Mouse (Mus musculus) c-Kit-positive CD71-negative TER-119-negative erythroid progenitor cells, embryonic 14.5 days (primary cell): ENCODE measurements around the gene Bclaf1.

ENCODE experiments used
- DNase-seq: peaks from one replicate; pipeline ENCODE4 v3.0.0-alpha.2; 2013; ENCODE audit warnings: low read depth

Gene Bclaf1

DNA sequence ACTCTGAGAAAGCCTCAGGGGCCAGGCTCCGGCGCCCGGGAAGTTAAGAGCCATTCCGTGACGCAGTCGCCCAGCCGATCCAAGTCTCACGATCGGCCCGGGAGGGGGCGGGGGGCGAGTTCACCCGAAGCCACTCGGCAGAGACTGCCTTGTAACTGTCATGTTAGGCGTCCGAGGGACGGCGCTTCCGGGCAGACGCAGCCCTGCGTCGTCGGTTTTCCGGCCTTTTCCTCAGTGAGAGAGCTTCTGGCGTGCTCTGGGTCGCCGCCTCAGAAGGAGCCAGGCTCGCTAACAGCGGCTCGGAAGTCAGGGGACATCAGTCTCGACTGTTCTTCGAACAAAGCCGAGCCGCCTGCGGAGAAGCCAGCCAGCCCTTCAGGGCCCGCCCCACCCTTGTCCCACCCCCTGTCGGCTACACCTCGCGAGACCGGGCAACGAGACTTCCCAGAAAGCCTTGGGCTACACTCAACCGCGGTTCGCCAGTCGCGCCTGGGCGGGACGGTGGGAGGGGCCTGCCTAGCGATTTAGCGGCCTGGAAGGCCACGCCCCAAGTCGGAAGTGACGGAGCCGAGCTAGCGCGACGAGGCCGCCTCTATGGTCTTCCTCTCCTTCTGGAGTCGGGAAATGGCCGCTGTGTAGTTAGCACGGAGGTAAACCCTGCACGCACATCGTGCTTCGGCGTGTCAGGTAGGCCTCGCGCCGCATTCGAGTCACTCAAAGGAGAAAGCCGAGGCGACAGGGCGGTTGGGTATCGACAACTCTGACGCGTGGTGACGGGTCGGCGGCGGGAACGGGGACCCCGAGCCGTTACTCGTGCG lies at the start of gene Bclaf1:
Bclaf1 (plus strand) TSS at position 552 of the 818 bp plus-strand sequence.
- DNase-seq, result peak; percentile 99

DNA sequence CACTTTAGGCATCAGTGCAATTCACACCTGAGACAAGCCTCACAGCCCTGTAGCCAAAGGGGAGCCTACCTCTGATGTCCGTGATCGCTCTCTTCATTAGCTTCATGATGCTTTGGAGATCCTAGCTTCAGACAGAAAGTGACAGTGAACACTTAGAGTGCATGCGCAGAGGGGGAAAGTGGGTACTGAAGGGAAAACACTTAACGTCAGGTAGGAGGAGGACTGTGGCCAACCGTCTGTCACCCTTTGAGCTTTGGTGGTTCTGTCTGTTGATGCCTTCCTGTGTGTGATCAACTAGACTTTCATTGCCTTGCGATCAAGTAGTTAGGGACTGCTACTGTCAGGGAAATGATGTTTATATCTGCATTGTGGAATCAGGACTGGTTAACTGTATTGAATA lies 49.4 kb upstream of the Bclaf1 start:
- DNase-seq, result no peak

DNA sequence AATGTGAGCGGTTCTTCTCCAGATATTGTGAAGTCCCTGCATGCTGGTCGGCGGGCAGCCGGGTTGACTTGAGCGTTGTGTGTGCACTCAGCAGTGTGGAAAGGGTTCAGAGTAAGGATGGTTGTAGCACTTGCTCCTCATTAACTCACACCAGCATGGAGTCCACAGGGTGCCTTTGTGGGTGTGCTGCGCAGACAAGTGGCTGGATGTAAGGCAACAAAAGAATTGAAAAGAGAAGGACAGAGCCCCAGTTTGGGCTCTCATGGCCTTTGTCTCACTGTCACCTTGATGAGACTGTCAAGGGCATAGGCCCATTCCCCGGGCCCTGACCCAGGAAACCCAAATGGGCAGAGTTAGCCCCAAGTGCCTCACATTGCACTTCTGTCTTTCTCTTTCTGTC lies 47.8 kb upstream of the Bclaf1 start:
- DNase-seq, result no peak

DNA sequence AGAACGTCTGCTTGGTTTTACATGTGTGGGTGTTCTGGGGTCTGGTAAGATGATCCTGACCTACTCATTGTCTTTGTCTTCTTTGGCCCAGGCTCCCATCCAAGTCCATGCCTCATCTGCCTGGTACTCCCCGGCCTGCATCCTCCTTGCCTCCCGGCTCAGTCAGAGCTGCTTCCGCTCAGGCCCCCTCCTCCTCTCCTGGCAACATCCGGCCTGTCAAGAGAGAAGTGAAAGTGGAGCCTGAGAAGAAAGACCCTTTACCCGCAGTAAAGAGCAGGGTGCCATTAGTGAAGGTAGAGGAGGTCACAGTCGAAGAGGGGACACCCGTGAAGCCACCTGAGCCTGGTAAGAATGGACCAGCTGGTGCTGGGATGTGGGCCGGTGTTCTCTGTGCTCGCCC lies 45.2 kb upstream of the Bclaf1 start:
- no peak for DNase-seq

DNA sequence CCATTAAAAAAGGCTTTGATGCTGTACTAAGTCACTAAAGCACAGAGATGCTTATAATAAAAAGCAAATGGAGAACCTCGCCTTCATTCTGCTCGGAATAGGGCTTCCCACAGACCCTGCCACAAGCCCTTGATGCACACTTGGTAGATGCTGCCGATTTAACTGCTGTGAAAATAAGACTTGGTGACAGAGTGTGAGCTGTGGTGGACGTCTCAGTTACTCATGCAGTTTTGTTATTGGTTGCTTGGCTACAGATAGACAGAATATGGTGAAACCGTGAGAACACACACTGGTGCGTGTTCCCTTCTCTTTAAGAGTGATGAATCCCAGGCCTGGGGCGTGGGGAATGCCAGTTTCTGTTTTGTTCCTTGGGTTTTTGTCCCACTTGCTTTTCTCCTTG lies 43.3 kb upstream of the Bclaf1 start:
- no peak for DNase-seq

DNA sequence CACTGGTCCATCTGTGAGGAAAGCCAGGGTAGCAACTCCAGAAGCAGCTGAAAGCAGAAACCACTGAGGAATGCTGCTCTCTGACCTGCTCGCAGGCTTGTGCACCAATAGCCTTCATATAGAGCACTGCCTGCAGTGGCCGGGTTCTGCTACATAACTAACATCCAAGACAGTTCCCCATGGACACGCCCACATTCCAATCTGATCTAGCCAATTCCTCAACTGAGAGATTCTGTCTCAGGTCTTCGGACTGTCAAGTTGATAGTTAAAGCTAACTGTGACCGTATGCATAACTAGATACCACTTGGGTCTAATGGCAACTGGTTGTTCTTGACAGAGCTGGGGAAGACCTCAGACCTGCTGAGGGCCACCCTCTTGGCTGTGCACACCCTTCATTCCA lies 39.9 kb upstream of the Bclaf1 start:
- no peak for DNase-seq

DNA sequence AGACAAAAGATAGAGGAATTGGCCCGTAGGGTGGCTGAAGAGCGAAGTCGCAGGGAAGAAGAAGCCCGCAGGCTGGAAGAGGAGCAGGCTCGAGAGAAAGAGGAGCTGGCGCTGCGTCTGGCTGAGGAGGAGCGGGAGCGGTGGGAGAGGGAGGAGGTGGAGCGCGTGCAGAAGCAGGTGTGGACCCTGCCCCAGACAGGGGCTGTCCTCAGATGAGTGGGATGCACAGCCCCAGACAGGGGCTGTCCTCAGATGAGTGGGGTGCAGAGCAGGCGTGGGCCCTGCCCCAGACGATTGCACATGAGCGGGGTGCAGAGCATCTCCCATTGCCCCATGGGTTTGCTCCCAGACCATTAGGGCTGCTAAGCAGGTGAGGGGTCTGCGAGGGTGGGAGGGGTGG lies 39.0 kb upstream of the Bclaf1 start:
- DNase-seq, result no peak

DNA sequence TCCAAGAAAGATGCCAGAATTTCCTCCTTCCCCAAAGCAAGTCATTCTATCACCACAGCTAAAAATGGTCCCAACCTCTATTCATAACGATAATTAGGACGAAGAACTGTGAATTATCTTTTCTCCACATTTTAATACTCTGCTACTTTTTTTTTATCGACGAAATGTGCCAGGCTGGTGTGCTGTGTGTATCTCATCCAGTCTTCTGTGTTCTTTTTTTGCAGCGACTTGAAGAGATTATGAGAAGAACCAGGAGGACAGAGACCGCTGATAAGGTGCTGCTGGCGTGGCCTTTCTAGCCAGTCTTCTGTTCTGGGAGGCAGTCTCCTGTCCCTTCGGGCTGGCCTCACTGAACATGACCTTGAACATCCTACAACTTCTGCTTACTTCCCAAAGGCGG lies 38.2 kb upstream of the Bclaf1 start:
- no peak for DNase-seq

DNA sequence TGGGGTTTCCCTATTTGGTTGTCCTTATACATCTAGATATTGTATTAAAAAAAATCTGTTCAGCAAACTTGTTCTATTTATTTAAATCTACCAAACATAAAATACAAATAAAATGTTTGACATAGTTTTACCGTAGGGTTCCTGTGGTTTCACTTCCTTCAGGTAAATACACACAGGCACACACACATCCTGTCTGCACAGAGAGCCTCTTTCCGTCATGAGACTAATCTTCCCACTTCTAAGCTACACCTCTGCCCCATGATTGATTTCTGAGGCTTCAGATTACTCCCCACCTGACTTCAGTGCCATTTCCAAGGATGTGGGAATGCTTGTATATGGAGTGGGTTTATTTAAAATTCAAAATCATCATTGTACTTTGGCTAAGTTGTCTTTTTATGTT lies 30.8 kb upstream of the Bclaf1 start:
- no peak for DNase-seq

DNA sequence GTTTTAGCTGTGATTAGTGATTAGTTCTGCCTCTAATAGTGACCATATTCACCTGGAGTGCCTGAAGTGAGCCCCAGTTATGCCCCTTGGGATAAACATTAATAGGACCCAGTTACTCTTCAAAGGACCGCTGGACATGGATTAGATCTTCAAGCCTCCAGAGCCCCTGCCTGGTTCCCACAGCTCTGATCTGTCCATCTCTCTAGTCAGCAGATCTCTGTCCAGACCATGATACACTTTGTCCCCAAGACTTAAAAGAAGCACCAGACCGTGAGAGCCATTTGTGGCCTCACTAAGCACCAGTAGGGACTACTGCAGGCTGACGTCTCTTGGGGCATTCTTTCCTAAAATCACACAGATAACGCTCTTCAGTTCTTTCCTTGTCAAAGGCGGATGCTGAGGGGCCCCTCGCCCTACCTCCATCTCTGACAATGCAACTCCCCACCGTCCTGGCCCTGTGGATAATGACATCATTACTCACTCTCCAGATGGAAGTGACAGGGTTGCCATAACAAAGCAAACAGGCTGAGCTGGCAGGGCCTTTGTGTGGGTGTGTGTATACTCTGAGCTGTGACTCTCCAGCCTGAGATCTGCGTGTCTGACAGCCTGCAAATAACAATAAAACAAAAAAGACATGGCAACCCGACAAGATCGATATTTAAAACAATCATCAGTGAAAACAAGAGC lies 26.8 kb upstream of the Bclaf1 start:
- DNase-seq, result peak; percentile 32

DNA sequence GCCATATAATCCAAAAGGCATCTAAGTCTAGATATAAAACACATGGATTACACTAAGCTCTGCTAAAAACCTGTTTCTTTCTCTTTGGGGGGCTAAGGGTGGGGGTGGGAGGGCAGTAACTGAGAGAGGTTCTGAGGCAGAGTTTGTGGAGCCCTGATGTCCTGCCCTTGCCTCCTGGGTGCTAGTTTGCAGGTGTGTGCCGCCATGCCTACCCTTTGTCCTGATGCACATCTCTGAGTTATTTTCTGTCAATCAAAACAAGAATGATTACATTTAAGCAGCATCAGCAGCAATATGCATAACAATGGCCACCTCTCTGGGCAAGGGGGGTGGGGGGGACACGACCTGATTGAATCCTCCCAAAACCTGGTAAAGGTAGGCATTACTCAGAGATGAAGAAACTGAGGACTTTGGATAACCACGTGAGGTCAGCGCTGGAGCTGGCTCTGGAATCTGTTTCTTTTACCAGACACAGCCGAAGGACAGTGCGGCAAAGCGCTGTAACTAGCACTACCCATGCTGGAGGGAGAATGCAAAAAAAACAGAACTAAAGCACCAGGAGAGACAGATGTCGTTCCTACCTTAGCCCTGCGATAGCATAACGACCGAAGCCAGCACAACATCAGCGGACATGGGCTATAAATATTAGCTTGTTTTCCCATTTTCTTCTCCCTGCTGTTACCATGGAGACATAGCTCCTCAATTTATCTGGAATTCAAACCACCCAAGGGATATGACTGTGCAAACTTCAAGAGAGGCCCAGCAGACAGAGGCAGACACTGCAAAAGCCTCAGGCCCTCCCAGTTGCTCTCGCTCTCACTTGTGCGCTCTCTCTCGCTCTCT lies 26.1 kb upstream of the Bclaf1 start:
- no peak for DNase-seq

DNA sequence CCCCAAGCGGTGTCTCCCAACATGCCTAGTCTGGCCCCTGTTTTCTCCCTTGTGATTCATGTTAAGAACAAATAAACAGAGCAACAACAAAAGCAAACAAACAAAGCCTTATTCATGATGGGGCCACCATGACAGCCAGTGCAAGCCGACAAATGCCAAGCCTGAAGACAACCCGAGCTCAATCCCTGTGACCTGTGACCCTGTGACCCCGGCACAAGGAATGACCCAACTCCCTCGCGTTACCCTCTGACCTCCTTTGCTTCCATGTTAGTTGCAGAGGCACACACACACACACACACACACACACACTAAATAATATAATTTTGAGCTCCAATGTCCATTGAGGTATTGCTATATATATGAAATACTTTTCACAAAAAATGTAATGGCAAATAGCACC lies 24.9 kb upstream of the Bclaf1 start:
- DNase-seq, result no peak

DNA sequence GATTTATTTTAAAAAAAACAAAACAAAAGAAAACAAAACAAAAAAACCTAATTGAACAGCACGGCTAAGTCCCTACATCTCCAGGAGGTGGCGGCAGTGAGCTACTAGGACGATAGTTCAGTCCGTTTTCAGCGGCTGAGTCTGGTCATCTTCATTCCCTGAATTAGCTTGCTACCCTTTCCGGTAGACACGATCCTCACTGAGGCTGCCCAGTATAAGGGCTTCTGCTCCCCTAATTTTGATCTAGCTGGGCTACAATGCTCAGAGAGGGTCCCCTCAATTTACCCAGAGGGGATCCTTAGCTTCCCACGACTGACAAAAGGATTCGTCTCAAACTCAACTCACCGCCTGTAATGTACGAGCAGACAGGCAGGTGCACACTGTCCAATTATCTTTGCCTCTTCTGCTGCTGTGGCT lies 21.8 kb upstream of the Bclaf1 start:
- DNase-seq, result peak; percentile 80

DNA sequence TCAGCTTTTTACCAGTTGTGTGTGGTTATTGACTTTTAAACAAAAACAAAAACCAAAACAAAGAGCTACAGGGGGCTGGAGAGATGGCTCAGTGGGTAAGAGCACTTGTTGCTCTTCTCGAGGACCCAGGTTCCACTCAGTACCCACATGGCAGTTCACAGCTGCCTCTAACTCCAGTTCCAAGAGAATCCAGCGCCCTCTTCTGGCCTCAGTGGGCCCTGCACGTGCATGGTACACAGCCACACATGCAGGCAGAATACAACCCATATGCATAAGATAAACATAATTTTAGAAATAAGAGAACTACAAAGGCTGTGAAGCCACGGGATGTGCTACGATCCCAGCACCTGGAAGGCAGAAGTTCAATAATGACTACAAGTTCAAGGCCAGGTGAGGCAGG lies 16.3 kb upstream of the Bclaf1 start:
- no peak for DNase-seq

DNA sequence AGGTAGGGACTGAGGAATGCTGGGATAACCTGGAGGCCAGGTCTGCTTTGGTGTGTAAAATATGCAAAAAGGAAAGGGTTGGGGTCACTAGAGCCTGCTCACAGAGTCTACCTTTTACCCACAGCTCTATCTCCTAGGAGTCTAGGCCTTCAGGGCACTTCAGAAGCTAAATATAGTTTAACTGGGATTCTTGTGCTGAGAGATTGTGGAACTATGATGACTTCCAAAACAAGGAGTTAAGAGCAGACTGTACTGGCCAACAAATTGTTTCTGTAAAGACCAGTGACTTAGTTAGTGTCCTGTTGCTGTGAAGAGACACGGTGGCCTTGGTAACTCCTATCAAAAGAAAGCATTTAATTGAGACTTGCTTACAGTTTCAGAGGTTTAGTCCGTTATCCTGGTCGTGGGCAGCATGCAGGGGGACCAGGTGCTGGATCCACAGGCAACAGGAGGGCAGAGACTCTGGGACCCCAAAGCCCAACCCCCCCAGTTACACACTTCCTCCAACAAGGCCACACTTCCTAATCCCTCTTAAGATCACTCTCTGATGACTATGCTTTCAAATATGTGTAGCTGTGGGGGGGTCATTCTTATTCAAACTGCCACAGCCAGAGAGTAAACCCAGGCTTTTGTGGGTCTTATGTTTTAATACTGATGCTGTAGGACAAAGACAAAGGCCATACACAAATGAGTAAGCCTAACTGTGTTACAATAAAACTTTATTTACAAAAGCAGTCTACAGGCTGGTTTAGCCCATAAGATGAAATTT lies 13.9 kb upstream of the Bclaf1 start:
- no peak for DNase-seq

DNA sequence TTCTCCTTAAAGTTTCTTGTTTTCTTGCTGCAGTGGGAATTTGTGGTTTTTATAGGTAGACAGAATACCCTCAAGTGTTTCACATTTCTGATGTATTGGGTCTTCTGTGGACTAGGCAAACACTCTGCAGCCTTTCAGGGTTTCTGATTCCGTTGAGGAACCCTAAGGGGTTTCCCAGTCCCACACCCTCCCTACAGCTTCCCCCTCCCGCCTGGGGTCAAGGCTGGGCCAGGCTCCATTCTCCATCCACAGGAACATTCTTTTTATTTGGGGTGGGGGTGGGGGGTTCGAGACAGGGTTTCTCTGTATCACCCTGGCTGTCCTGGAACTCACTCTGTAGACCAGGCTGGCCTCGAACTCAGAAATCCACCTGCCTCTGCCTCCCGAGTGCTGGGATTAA lies 13.2 kb upstream of the Bclaf1 start:
- DNase-seq, result no peak

DNA sequence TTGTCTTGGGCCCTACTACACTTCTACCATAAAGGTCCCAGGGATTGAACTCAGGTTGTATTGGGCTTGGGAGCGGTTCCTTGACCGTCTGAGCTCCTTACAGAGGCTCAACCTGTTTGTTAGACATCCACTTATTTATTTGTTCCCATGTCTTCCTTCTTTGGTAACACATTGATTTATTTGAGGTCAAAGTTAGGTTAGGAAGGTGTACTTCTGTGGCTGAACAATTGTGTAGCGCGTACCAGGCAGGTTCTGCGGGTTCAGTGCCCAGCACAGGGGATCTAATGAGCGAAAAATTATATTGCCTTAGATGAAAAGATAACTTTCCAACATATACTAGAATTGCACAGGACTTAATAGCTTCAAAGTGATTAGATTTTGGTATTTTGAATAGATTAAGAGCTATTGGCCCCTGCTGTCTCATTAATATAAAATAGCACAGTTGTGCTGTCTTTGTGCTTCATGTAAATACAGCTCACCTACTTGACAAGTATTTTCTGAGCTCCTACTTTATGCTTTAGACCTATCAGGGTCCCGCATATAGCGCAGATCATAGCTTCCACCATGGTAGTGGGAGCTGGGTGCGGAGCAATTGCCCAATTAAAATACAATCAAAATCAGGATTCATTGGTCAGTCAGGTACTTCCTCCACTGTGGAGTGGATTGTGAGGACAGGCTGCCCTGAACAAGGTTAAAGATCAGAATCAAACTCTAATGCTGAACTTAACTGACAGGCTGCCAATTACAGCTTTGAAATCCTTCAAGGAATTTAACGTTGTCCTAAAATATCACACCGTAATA lies 1.1 kb upstream of the Bclaf1 start:
- DNase-seq, result no peak

DNA sequence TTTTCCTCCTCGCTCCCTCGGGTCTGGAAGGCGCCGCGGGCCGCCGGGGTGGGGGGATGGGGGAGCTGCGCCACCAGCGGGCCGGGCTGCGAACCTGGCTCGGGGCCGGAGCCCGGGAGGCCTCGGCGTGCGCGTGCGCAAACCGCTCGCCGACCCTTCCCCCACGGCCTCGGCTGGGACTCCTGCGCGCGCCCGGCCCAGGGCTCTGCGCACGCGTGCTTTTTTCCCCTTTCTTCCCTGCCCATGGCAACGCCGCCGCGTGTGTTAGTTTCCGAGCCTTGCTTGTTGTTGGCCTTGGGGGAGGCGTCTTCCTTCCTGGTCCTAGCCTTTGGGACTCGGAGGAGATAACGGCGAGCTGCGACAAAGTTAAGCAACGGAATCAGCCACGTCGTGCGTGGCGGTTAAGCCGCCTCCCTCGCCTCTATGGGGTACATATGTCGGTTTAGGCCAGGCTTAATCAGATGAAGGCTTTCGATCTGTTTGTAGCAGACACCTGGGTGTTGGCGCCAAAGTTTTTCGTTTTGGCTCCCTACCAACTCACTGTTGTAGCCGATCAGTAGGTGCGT lies 550 bp downstream of the Bclaf1 start:
- peak; percentile 81 for DNase-seq

DNA sequence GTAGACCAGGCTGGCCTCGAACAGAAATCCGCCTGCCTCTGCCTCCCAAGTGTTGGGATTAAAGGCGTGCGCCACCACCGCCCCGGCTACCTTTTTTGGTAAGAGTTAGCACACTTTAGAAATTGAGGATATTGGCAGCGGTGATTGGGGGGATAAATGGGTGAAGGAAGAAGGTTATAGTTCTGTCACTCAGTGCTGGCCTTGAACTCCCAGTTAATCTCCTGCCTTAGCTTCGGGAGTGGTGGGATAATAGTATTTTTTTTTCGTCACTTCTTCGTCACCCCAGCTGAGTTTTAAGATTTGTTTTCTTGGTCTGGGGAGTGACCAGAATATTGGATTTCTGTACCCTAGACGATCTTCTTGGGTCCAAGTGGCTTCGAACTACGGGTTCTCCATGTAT lies 1.2 kb downstream of the Bclaf1 start:
- no peak for DNase-seq

DNA sequence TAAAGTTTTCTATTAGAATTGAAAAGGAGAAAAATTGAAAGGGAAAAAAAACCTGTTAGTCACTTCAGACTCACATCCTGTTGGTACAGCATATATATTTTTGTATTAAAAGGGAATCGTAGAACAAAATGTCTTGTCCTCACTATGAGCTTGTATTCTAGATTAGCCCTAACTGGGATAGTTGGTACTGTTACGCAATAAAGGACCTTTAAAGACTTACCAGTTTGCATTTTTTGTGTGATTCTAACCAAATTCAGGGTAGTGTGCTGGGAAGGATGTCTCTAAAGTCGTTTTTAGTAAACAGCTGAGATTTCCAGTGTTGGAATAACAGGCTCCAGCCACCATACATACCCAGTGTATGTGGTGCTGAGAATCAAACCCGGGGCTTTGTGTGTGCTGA lies 1.7 kb downstream of the Bclaf1 start:
- DNase-seq, result no peak

DNA sequence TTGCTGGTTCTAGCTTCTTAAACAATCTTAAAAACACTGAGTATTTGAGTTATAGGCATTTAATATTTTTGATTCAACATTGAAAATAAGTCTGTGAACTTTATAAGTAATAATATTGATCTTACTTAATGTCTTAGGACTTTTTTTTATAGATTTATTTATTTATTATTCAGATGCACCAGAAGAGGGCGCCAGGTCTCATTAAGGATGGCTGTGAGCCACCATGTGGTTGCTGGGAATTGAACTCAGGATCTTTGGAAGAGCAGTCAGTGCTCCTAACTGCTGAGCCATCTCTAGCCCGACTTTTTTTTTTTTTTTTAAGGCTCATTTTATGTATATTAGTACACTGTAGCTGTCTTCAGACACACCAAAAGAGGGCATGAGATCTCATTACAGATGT lies 2.5 kb downstream of the Bclaf1 start:
- DNase-seq, result no peak
